Comparison of ENCODE assay signal across 9 mouse cellular contexts in genomic region chr17:27095690-27096089, GRCm38 (mm10). TPM values are rescaled to one million over a fixed set of nuclear protein-coding genes. Genes with fewer than 3 reads are reported as not detected.
DNase-seq lines count a peak whose midpoint lies in the region; ATAC-seq and TF ChIP-seq lines count a peak whose summit lies in the region.
"Had no signal": no experiment of that assay in that cellular context is flagged by ENCODE, and none has a peak within 500 bp of the region (broad histone marks: within the 10 kb centered on the region; RNA-seq: fewer than 3 reads in every experiment).

No protein-coding gene starts in this region.

- H3K36me3 ChIP-seq in forebrain, postnatal 0 days (ENCODE audit: insufficient read depth), result no peaks in the 10 kb centered on the region
- H3K36me3 ChIP-seq: heart, embryonic 15.5 days had no signal

- no peaks in the 10 kb centered on the region for H3K4me1 ChIP-seq in forebrain, postnatal 0 days (ENCODE audit: insufficient read depth)
- H3K4me1 ChIP-seq: heart, embryonic 15.5 days had no signal

- peak; percentile 57 for TF ChIP-seq CTCF in forebrain, postnatal 0 days (IDR thresholded peaks at IDR 0.05; ENCODE audit: low read depth)

- no peak overlapping the region for H3K4me2 ChIP-seq in forebrain, postnatal 0 days (ENCODE audit: low read depth)
- H3K4me2 ChIP-seq: heart, embryonic 15.5 days had no signal

- no peaks in the 10 kb centered on the region for H3K27me3 ChIP-seq in forebrain, postnatal 0 days (ENCODE audit: insufficient read depth, low read length)
- H3K27me3 ChIP-seq: heart, embryonic 15.5 days had no signal

- DNase-seq in heart, postnatal 4 days, result peak; percentile 56
- DNase-seq in heart, postnatal 25 days (ENCODE audit: low spot score), result no peak
- DNase-seq in adipocyte (ENCODE audit: low spot score), result peak; percentile 18
- DNase-seq in forebrain, postnatal 0 days, result peak; percentile 17
- DNase-seq in left cerebral cortex, postnatal 14 days (ENCODE audit: low spot score in 2 of 2), result peak; percentile 43 to 74
- DNase-seq in right cerebral cortex, adult 2 months (ENCODE audit: low spot score in 2 of 2), result peak; percentile 39 to 49
- no peak for DNase-seq in gastrocnemius, adult 18-20 months (ENCODE audit: low spot score)
- DNase-seq in heart, adult 8-10 months (ENCODE audit: low spot score), result no peak

- no peak overlapping the region for H3K4me3 ChIP-seq in forebrain, postnatal 0 days (ENCODE audit: low read depth, low read length)
- H3K4me3 ChIP-seq: heart, embryonic 15.5 days had no signal

- no peak overlapping the region for H3K27ac ChIP-seq in forebrain, postnatal 0 days (ENCODE audit: low read depth, low read length)
- H3K27ac ChIP-seq: heart, embryonic 15.5 days had no signal

- WGBS in forebrain, postnatal 0 days, result 22% methylated on average over 13 of the region's 13 CpGs

- H3K9me3 ChIP-seq in forebrain, postnatal 0 days (ENCODE audit: low read length), result no peaks in the 10 kb centered on the region
- H3K9me3 ChIP-seq: heart, embryonic 15.5 days had no signal

- H3K9ac ChIP-seq in forebrain, postnatal 0 days, result no peak overlapping the region
- H3K9ac ChIP-seq: heart, embryonic 15.5 days had no signal

- intact Hi-C loops in heart, postnatal 25 days (cut with DNase I), result no loop called here
- intact Hi-C loops in left cerebral cortex, postnatal 14 days (cut with DNase I), result no loop called here

- peak; percentile 45 for ATAC-seq in forebrain, postnatal 0 days

RNA-seq across cellular contexts. Expression of gene Uqcc2, which starts 38.0 kb away (rescaled TPM):
- 100 to 1,000 TPM; 256 to 274 TPM for total RNA-seq in heart, postnatal 4 days (2021)
- 100 to 1,000 TPM; 323 to 335 TPM for total RNA-seq in heart, postnatal 25 days (2021)
- 214 and 330 TPM in 2 replicates for total RNA-seq in forebrain, postnatal 0 days (2014; rRNA removed)
- 388 and 459 TPM in 2 replicates for polyA plus RNA-seq in forebrain, postnatal 0 days (2015; fragmentation: Nextera tagmentation; extraction: Ambion mirVana)
- 100 to 1,000 TPM; 201 to 202 TPM for total RNA-seq in left cerebral cortex, postnatal 14 days (2021)
- total RNA-seq in gastrocnemius, adult 18-20 months (2021), result 100 to 1,000 TPM; 426 to 428 TPM
- 100 to 1,000 TPM; 333 to 355 (median 345) TPM for total RNA-seq in heart, adult 8-10 months (2022)

RNA-seq across cellular contexts. Expression of gene Itpr3, which starts 38.6 kb away (rescaled TPM):
- 1 to 10 TPM; 7.5 to 8.2 TPM for total RNA-seq in heart, postnatal 4 days (2021)
- total RNA-seq in heart, postnatal 25 days (2021), result 1 to 10 TPM; 4.6 to 6.8 TPM
- total RNA-seq in forebrain, postnatal 0 days (2014; rRNA removed), result 1.8 and 2.9 TPM in 2 replicates
- polyA plus RNA-seq in forebrain, postnatal 0 days (2015; fragmentation: Nextera tagmentation; extraction: Ambion mirVana), result 0.30 TPM in 2 replicates
- total RNA-seq in left cerebral cortex, postnatal 14 days (2021), result 1 to 10 TPM; 2.2 to 2.4 TPM
- total RNA-seq in gastrocnemius, adult 18-20 months (2021), result 1 to 10 TPM; 1.4 to 2.2 TPM
- 1 to 10 TPM; 5.0 to 8.7 (median 6.8) TPM for total RNA-seq in heart, adult 8-10 months (2022)

Comparison
In these comparisons a context has a peak if more than half of its experiments do, and no peak if none do; other contexts are left out.
1. DNase-seq: peak in heart, postnatal 4 days (single experiment), adipocyte (single experiment), forebrain, postnatal 0 days (single experiment), left cerebral cortex, postnatal 14 days (2 of 2) and right cerebral cortex, adult 2 months (2 of 2); none in heart, postnatal 25 days (single experiment), gastrocnemius, adult 18-20 months (single experiment) and heart, adult 8-10 months (single experiment).